Mouse (Mus musculus) lung, postnatal 14 days (tissue): ENCODE measurements around the gene Avl9.

ENCODE experiments used
- DNase-seq: peaks from one replicate; pipeline ENCODE4 v3.0.0; 2021

The Avl9 gene

GRCm38 (mm10) chr6:56796232-56796631, 81.5 kb downstream of the Avl9 start:
- DNase-seq: no peak

DNA sequence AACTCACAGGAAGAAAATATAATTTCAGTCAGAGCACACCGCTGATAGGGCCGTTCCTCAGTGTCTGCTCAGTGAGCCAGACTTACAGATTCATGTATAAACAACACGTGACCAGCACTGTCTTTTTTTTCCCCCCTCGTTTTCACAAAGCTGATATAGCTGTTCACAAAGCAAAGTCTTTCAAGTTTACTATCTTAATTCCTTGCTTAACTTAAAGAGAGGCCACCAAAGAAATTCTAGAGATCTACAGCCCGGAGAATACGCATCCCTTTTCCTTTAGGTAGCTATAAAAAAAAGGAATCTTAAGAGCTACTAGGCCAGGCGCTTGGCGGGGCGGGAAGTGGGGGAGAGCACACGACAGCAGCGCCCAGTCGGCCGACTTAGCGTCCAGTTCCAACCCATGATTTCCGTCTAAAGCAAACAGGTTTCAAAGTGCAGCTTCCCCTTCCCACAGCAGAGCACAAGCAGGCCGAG, 82.0 kb downstream of the Avl9 start:
- DNase-seq: peak; percentile 42

GRCm38 (mm10) chr6:56797311-56798151, 82.8 kb downstream of the Avl9 start, which contains the start of gene Kbtbd2:
TSS of gene Kbtbd2 (minus strand) at chr6:56797813.
- peak; percentile 95 for DNase-seq

- no peak for DNase-seq
Observed at GRCm38 (mm10) chr6:56798152-56798465, 83.4 kb downstream of the Avl9 start.

GRCm38 (mm10) chr6:56805026-56805425, 90.3 kb downstream of the Avl9 start:
- no peak for DNase-seq

GRCm38 (mm10) chr6:56806195-56806594, 91.5 kb downstream of the Avl9 start:
- no peak for DNase-seq

DNA sequence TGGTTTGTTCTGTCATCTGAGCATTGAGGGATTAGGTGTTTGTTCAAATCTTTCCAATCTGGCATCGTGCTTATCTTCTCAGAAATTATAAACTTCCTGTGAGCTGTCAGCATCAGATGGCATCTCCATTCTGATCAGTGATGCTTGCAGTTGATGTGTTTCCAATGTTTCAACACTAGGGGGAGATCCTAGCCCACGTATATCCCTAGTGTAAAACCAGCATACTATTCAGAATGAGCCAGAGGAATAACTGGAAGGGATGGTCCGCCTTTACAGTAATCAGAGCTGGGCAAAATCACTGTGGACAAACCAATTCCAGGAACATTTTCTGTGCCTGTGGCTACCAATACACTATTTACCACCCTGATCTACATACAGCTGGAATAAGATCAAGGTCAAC, 94.0 kb downstream of the Avl9 start:
- DNase-seq: peak; percentile 53
